Mouse (Mus musculus) intestine, embryonic 14.5 days (tissue): Measurements from ENCODE around the gene Slc6a5. TPM values are rescaled to one million over a fixed set of nuclear protein-coding genes. Genes with fewer than 3 reads are reported as not detected.

Source experiments
- ATAC-seq: fragments of 200-750 bp; cut with Nextera tagmentation; replicated peaks from 2 replicates; pipeline ENCODE4 v1.8.0; 2017; ENCODE audit warnings: low read depth, moderate number of reproducible peaks, moderate TSS enrichment, moderate library complexity; ENCODE audit not compliant: low FRiP score, low TSS enrichment
- DNase-seq: peaks from one replicate; pipeline ENCODE4 v3.0.0-alpha.2; 2018; ENCODE audit warnings: low spot score
- H3K27ac ChIP-seq: fragments of 300-500 bp; sonication (generic); 2 replicates; pipeline ENCODE4 v1.5.1; 2014; ENCODE audit warnings: low read depth, mild to moderate bottlenecking, control low read depth
- H3K27me3 ChIP-seq: fragments of 300-500 bp; sonication (generic); replicated peaks from 2 replicates; pipeline ENCODE4 v1.6.1; 2014; ENCODE audit warnings: low read length, control low read depth; ENCODE audit not compliant: control insufficient read depth, insufficient read depth
- H3K36me3 ChIP-seq: fragments of 300-500 bp; sonication (generic); 2 replicates; pipeline ENCODE4 v1.6.1; 2014; ENCODE audit warnings: low read length, control low read depth; ENCODE audit not compliant: control insufficient read depth, insufficient read depth
- H3K4me1 ChIP-seq: fragments of 300-500 bp; sonication (generic); replicated peaks from 2 replicates; pipeline ENCODE4 v1.6.1; 2014; ENCODE audit warnings: low read length, control low read depth, mixed read lengths; ENCODE audit not compliant: control insufficient read depth, insufficient read depth
- H3K4me2 ChIP-seq: fragments of 300-500 bp; sonication (generic); 2 replicates; pipeline ENCODE4 v1.6.1; 2014; ENCODE audit warnings: low read length
- H3K4me3 ChIP-seq: fragments of 300-500 bp; sonication (generic); 2 replicates; pipeline ENCODE4 v1.5.1; 2014; ENCODE audit warnings: low read depth, low read length, control low read depth, mixed read lengths
- H3K9ac ChIP-seq: fragments of 300-500 bp; sonication (generic); 2 replicates; pipeline ENCODE4 v1.6.1; 2014; ENCODE audit warnings: mild to moderate bottlenecking, low read length
- H3K9me3 ChIP-seq: fragments of 300-500 bp; sonication (generic); 2 replicates; pipeline ENCODE4 v1.6.1; 2016; ENCODE audit warnings: low read length, control low read depth; ENCODE audit not compliant: control insufficient read depth
- WGBS: fragments of 180-500 bp; shearing (Covaris S2); extraction: QIAGEN DNeasy Blood & Tissue Kit; methylation state at CpG from one replicate; pipeline ENCODE4 v1.1.7; 2014; 5-methylcytosine and 5-hydroxymethylcytosine counted together
- polyA plus RNA-seq: library from polyadenylated mRNA; unstranded; fragments of >200 nt; fragmentation: Nextera tagmentation; extraction: Ambion mirVana; gene quantifications from 2 replicates; pipeline ENCODE4 v1.2.1, GENCODE M21; 2014

Gene Slc6a5
- polyA plus RNA-seq, 1 experiment from 2014 or later = not detected

DNA sequence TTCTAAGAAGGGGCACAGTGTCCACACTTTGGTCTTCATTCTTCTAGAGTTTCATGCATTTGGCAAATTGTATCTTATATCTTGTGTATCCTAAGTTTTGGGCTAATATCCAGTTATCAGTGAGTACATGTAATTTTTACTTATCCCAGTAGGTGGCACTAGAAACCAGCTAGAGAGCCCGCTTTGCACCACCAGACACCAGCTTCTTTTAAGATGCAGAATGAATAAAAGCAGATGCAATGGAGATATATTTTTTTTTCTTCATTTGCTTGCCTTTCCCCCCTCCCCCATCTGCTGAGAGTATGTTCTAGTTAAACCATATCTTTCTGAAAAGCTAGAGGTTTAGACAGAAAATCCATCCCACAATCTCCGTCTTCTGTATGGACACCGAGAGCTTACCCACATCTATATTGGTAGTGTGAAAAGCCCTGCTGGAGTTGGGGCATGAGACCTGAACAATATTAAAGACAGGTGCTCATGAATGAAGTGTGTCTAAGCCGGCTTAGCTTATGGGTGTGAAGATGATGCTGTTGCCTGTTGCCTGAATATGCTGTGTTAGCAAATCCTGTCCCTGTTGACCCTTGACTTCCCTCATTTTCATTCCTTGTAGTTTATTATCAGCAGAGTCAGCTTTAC lies 43.7 kb downstream of the Slc6a5 start:
- 60% methylated on average over 4 of the region's 4 CpGs for WGBS
- DNase-seq = no peak

DNA sequence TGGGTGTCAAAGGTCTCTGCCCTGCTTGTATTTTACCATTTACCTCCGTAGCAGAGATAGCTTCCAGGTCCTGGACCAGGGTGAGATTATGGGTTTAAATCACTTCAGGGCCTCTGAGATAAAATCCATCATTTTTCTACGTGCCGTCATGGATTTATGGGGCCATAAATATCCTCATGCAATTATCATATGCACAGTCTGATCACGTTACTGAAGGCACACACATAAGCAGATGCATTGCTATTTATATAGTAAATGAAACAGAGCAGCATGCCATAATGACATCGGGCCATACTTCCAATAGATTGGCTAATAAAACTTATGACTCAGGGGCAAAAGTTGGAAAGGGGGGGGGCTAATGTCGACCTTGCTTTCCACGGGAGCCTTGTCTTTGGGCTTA lies 44.9 kb downstream of the Slc6a5 start:
- WGBS = 35% methylated on average over 7 of the region's 7 CpGs
- H3K9ac ChIP-seq = no peak overlapping the region
- no peak overlapping the region for H3K4me2 ChIP-seq
- no peak for DNase-seq
- no peaks in the 10 kb centered on the region for H3K9me3 ChIP-seq
- no peaks in the 10 kb centered on the region for H3K36me3 ChIP-seq
- ATAC-seq = no peak
- H3K4me1 ChIP-seq = no peaks in the 10 kb centered on the region
- no peak overlapping the region for H3K27ac ChIP-seq
- no peaks in the 10 kb centered on the region for H3K27me3 ChIP-seq
- H3K4me3 ChIP-seq = no peak overlapping the region

More for the DNA sequence above, 43.7 kb downstream of the Slc6a5 start:
- Histone ChIP-seq H3K9ac (no peak overlapping the region), H3K27ac (no peak overlapping the region), H3K9me3 (no peaks in the 10 kb centered on the region), H3K27me3 (no peaks in the 10 kb centered on the region), H3K4me3 (no peak overlapping the region), H3K36me3 (no peaks in the 10 kb centered on the region), H3K4me2 (no peak overlapping the region), H3K4me1 (no peaks in the 10 kb centered on the region)
- ATAC-seq = no peak

DNA sequence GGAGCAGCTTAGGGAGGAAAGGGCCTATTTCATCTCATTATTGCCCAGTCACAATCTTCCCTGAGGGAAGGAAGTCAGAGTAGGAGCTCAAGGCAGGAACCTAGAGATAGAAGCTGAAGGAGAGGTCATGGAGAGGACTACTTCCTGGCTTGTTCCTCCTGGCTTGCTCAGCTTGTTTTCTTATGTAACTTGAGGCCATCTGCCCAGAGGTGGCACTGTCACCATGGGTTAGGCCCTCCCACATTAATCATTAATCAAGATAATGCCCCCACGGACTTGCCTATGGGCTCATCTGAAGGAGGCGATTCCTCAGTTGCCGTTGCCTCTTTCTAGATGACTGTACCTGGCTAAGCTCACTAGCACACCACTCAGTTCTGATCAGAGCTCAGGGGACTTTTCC lies 47.2 kb downstream of the Slc6a5 start:
- no peaks in the 10 kb centered on the region for H3K36me3 ChIP-seq
- H3K4me1 ChIP-seq = no peaks in the 10 kb centered on the region
- no peak overlapping the region for H3K4me2 ChIP-seq
- no peaks in the 10 kb centered on the region for H3K27me3 ChIP-seq
- DNase-seq (no peak), ATAC-seq (no peak)
- no peak overlapping the region for H3K27ac ChIP-seq
- H3K4me3 ChIP-seq = no peak overlapping the region
- H3K9ac ChIP-seq = no peak overlapping the region
- no peaks in the 10 kb centered on the region for H3K9me3 ChIP-seq
- 60% methylated on average over 3 of the region's 3 CpGs for WGBS

DNA sequence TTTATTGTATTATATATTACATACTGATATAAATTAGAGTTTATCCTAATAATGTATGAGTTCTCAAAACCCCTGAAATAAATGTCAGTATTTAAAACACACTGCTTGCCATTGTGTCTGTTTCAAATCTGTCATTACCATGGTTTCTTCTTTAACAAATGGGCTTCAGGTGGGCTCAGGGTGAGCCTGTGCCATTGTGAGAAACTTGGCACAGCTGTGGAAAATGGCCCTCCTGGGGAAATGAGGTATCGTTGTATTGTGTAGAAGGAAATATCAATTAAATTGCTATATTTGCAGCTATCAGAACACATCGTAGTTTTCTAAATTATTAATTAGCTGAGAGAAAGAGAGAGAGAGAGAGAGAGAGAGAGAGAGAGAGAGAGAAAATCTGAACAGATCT lies 53.8 kb downstream of the Slc6a5 start:
- Histone ChIP-seq H3K27ac (no peak overlapping the region), H3K4me1 (no peaks in the 10 kb centered on the region), H3K9ac (no peak overlapping the region), H3K4me3 (no peak overlapping the region), H3K4me2 (no peak overlapping the region), H3K27me3 (no peaks in the 10 kb centered on the region), H3K36me3 (no peaks in the 10 kb centered on the region), H3K9me3 (no peaks in the 10 kb centered on the region)
- DNase-seq (no peak), ATAC-seq (no peak)
- 93% methylated on average over 2 of the region's 2 CpGs for WGBS

DNA sequence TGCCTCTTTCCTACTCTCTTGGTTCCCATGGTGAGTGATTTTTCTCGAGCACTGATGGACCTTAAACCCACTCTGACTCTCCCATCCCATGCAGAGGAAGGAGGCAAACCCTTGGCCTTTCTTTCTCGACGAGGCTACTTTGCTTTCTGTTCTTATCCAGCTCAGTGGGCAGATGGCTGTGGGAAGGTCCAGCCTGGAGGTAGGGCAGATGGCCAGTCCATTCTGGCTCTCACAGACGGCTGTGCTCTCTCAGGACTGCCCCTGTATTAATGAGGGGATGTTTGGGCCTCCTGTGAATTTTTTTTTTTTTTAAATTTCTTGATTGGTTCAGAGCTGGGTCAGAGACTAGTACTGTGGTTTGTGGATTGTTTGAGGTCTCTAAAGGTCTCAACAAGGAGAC lies 59.6 kb downstream of the Slc6a5 start:
- H3K4me3 ChIP-seq = no peak overlapping the region
- DNase-seq = no peak
- no peaks in the 10 kb centered on the region for H3K4me1 ChIP-seq
- WGBS = 50% methylated on average over 4 of the region's 4 CpGs
- no peaks in the 10 kb centered on the region for H3K36me3 ChIP-seq
- H3K9ac ChIP-seq = no peak overlapping the region
- peaks cover 16% of the 10 kb centered on the region for H3K27me3 ChIP-seq
- H3K9me3 ChIP-seq = no peaks in the 10 kb centered on the region
- no peak for ATAC-seq
- no peak overlapping the region for H3K4me2 ChIP-seq
- no peak overlapping the region for H3K27ac ChIP-seq

DNA sequence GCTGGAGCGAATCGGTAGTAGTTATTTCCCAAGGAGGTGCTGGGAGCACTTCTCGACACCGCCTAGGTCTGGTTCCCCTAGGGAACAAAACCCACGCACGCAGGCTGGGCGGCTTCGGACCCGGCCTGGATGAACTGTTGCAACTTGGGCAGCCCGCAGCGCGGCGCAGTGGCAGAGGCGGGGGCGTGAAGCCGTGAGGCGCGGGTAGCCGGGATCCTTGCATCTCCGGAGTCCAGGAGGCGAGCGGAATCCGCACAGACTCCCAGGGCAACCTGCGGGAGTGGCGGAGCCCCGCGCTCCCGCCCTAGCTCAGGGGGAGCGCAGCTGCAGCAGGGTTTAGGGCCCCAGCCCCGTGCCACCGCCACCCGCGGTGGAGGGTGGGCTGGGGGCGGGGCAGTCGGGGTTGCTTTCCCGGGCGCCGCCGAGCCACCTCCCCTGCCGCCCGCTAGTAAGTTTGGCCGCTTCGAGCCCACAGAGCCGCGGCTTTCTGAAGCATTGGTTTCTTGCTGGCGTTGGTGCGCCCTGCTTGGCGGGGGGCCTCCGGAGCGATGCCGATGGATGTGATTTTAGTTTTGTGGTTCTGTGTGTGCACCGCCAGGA lies 65.0 kb downstream of the Slc6a5 start, which contains the start of gene Nell1:
Gene Nell1, plus strand, starts transcription at position 24 of the 600 bp plus-strand sequence.
- H3K4me3 ChIP-seq = peak within 1 kb of the TSS; percentile 46
- no peaks in the 10 kb centered on the region for H3K36me3 ChIP-seq
- H3K27me3 ChIP-seq = peaks cover 47% of the 10 kb centered on the region
- H3K4me1 ChIP-seq = 0 out of 2 replicates have a peak, but pooled peaks cover 3% of the 10 kb centered on the region
- peak; percentile 45; the same call in 1 of the 2 replicates for ATAC-seq
- H3K9ac ChIP-seq = 0 out of 2 replicates have a peak within 1 kb of the TSS, but pooled peaks have one; percentile 6
- H3K4me2 ChIP-seq = peak within 1 kb of the TSS; percentile 84
- WGBS = 1% methylated on average over 52 of the region's 52 CpGs
- no peaks in the 10 kb centered on the region for H3K9me3 ChIP-seq
- DNase-seq = peak; percentile 70
- H3K27ac ChIP-seq = no peak within 1 kb of the TSS

DNA sequence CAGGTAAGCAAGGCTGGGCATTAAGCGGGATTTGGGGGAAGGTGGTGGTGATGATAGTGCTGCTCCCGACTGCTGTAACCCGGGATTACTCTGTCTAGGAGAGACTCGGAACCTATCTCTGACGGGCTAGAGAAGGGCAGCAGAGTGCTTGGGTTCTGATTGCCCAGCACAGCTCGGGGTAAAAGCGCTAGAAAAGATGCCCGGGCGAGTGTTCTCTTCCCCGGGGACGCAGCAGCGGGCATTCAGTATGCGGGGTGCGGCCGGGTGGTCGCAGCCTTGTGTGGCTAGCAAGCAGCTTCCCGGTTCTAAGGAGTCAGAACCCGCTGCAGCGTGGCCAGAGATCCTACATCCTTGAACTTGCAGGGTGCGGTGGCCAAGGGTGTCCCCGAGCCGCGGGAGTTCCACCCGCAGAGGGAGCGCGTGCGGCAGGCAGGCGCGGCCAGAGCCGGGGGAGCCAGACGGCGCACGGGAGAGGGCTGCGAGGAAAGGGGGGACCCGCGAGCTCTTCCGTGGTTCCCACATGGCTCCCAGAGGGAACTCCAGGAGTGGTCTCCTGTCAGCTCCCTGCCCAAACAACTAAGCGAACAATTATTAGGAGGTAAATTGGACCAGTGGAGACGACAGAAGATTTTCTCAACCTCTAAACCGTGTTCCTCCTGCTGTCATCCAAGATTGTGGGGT lies 65.6 kb downstream of the Slc6a5 start:
- Histone ChIP-seq H3K4me3 (peak overlapping the region; percentile 46), H3K9me3 (no peaks in the 10 kb centered on the region), H3K27ac (no peak overlapping the region), H3K27me3 (peaks cover 47% of the 10 kb centered on the region), H3K4me1 (0 out of 2 replicates have a peak, but pooled peaks cover 3% of the 10 kb centered on the region), H3K9ac (no peak overlapping the region), H3K4me2 (peak overlapping the region; percentile 84), H3K36me3 (no peaks in the 10 kb centered on the region)
- ATAC-seq (no peak), DNase-seq (peak; percentile 70)
- WGBS = under 1% methylated on average over 40 of the region's 40 CpGs

DNA sequence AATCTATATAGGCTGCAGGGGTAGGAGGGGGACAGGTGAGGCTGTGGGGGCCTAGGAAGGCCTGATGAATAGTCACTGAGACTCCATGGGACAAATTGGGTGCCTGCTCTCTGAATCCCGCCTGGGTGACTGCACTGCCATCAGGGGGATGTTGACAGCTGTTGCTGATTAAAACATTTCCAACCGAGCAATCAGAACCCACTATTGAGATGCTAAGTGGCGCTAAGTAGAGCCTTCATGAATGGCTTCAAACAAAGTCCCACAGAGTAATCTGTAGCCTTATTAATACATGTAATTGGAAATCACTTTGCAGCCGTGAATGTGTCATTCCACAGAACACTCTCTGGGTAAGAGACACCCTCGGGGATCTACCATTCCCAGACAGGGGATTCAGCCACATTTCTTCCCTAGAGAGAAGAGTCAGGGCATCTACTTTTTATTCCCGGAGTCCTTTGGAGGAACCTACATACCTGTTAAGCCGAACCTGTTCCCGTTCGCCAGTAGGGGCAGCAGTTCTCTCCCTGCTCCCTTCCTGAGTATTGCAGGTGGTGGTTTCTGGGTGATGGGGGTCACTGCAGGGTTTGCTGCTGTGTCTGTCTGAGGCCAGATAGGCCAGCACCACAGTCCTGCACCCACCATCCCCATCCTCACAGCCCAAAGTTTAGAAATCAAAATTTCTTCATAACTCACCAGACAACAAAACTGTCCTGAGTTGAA lies 71.7 kb downstream of the Slc6a5 start:
- Histone ChIP-seq H3K4me3 (no peak overlapping the region), H3K36me3 (no peaks in the 10 kb centered on the region), H3K4me2 (no peak overlapping the region), H3K4me1 (no peaks in the 10 kb centered on the region), H3K27ac (no peak overlapping the region), H3K27me3 (peaks cover 10% of the 10 kb centered on the region; the same call in 1 of the 2 replicates), H3K9ac (no peak overlapping the region), H3K9me3 (no peaks in the 10 kb centered on the region)
- ATAC-seq = no peak
- WGBS = 34% methylated on average over 9 of the region's 9 CpGs
- DNase-seq = no peak
